Mouse (Mus musculus): Measurements from ENCODE around the gene Nphp3. TPM values are rescaled to one million over a fixed set of nuclear protein-coding genes. Genes with fewer than 3 reads are reported as not detected.

The Nphp3 gene
- polyA plus RNA-seq, 1 experiment = 12.2 TPM

DNA sequence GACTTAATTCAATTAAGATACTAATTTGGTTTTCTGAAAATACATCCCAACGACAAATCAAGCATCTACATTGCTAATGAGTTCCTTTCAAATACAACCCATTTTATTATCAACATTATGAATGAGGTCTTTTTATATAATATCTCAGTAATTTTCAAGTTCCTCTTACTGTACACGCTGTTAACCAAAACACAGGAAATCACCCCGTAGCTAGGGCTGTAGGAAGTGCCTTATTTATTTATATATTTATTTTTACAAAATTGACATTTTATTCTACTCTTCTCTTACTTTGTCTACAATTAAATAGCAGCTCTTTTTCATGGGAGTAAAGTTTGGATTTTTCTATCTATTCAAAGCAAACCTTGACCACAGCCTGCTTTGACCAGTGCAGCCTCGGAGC, 37.4 kb downstream of the Nphp3 start:
- no peak overlapping the region for H3K4me3 ChIP-seq (replicated peaks; ENCODE audit: insufficient read depth, low read depth, low read length)
- DNase-seq = no peak
- no peaks in the 10 kb centered on the region for H3K4me1 ChIP-seq (ENCODE audit: control insufficient read depth, insufficient read depth, low read length)
- no peaks in the 10 kb centered on the region for H3K27me3 ChIP-seq (ENCODE audit: control insufficient read depth, insufficient read depth, low read length)
- no peak for TF ChIP-seq CTCF (IDR thresholded peaks at IDR 0.05; ENCODE audit: borderline replicate concordance, insufficient read depth, low read depth, low read length)
- TF ChIP-seq POLR2A (IDR thresholded peaks at IDR 0.05; ENCODE audit: borderline replicate concordance, insufficient read depth, low read length) = no peak
- 93% methylated on average over 4 of the region's 4 CpGs for WGBS
- no peak overlapping the region for H3K27ac ChIP-seq (ENCODE audit: insufficient read depth, low read length)

DNA sequence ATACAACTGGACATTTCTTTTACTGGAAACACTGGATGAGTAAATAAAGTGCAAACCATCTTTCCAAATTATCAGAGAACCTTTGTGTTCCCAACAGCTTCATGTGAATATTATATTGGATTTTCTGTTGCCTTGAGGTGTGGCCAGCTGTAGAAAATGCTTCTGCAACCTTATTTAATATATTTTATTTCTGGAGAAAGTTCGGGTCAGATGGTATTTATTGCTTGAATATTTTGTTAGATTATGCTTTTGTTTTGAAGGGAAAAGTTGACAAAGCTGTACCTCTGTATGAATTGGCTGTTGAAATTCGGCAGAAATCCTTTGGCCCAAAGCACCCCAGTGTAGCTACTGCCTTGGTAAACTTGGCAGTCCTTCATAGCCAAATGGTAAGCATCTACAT, 38.0 kb downstream of the Nphp3 start, which contains the start of gene Gm28305:
Gm28305 (plus strand) TSS at position 301 of the 400 bp plus-strand sequence.
- 61% methylated on average over 2 of the region's 2 CpGs for WGBS
- H3K27ac ChIP-seq (ENCODE audit: insufficient read depth, low read length) = no peak within 1 kb of the TSS
- H3K4me3 ChIP-seq (replicated peaks; ENCODE audit: insufficient read depth, low read depth, low read length) = no peak within 1 kb of the TSS
- no peaks in the 10 kb centered on the region for H3K4me1 ChIP-seq (ENCODE audit: control insufficient read depth, insufficient read depth, low read length)
- no peak for DNase-seq
- TF ChIP-seq CTCF (IDR thresholded peaks at IDR 0.05; ENCODE audit: borderline replicate concordance, insufficient read depth, low read depth, low read length) (no peak), POLR2A (IDR thresholded peaks at IDR 0.05; ENCODE audit: borderline replicate concordance, insufficient read depth, low read length) (no peak)
- no peaks in the 10 kb centered on the region for H3K27me3 ChIP-seq (ENCODE audit: control insufficient read depth, insufficient read depth, low read length)

GRCm38 (mm10) chr9:104043676-104044075, 41.3 kb downstream of the Nphp3 start:
- no peaks in the 10 kb centered on the region for H3K4me1 ChIP-seq (ENCODE audit: control insufficient read depth, insufficient read depth, low read length)
- DNase-seq = no peak
- 87% methylated on average over 4 of the region's 4 CpGs for WGBS
- H3K4me3 ChIP-seq (replicated peaks; ENCODE audit: insufficient read depth, low read depth, low read length) = no peak overlapping the region
- H3K27ac ChIP-seq (ENCODE audit: insufficient read depth, low read length) = no peak overlapping the region
- H3K27me3 ChIP-seq (ENCODE audit: control insufficient read depth, insufficient read depth, low read length) = no peaks in the 10 kb centered on the region
- TF ChIP-seq POLR2A (IDR thresholded peaks at IDR 0.05; ENCODE audit: borderline replicate concordance, insufficient read depth, low read length) (no peak), CTCF (IDR thresholded peaks at IDR 0.05; ENCODE audit: borderline replicate concordance, insufficient read depth, low read depth, low read length) (no peak)

DNA sequence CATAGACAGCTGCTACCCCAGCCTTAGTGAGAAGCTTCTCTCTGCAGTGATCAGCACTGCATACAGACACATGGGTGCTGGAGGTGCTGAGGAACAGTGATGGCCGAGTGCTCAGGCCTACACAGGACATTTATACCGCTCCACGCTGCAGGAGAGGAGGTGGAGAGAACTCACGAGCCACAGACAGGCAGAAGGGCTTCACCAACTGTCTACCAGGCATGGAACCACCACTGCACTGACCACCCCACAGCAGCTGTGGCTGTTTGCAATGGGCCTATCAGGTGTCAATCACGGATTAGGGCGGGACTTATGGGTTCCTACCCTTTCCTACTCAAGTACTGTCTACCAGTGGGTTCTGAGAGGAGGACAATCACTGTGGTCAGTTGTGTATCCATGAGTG, 48.7 kb downstream of the Nphp3 start:
- no peak for DNase-seq
- Histone ChIP-seq H3K4me3 (replicated peaks; ENCODE audit: insufficient read depth, low read depth, low read length) (no peak overlapping the region), H3K4me1 (ENCODE audit: control insufficient read depth, insufficient read depth, low read length) (no peaks in the 10 kb centered on the region), H3K27me3 (ENCODE audit: control insufficient read depth, insufficient read depth, low read length) (no peaks in the 10 kb centered on the region), H3K27ac (ENCODE audit: insufficient read depth, low read length) (no peak overlapping the region)
- TF ChIP-seq CTCF (IDR thresholded peaks at IDR 0.05; ENCODE audit: borderline replicate concordance, insufficient read depth, low read depth, low read length) (no peak), POLR2A (IDR thresholded peaks at IDR 0.05; ENCODE audit: borderline replicate concordance, insufficient read depth, low read length) (no peak)
- 96% methylated on average over 6 of the region's 6 CpGs for WGBS

DNA sequence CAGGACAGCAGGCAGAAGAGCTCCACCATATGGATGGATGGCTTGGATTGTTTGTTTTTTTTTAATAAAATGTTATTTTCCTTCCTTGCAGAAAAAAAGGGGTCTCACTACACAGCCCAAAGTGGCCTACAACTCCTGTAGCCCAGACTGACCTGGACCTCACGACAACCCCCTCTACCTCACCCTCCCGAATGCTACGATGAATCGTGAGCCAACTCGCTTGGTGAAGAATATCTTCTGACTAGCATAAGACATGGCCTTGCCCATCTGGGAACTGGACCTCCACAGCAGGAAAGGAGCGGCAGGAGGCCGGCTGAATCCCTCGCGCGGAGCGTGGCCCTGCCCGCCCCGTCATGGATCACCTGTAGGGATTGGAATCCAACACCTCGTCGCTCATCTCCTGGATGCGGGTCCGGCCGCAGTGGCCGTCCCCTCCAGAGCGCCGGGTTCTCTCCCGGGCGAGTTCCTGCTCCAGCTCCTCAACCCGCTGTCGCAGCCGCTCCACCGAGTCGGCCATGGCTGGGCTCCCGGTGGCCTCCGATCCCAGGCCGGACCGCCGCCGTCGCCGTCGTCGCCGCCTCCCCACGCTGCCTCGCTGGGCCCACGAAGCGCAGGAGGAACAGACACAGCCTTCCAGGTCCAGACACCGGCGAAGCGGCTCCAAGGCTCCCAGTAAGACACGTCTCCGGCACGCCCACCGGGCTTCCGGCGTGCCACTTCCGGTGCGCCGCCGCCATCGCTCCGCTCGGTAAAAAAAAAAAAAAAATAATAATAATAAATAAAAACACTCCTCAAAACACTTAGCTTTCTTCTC, 60.3 kb downstream of the Nphp3 start, which contains the start of gene Uba5:
Uba5 (minus strand) TSS at position 705 of the 814 bp plus-strand sequence.
- 0 out of 2 replicates have a peak, but pooled peaks have one; percentile 23 for TF ChIP-seq POLR2A (IDR thresholded peaks at IDR 0.05; ENCODE audit: borderline replicate concordance, insufficient read depth, low read length)
- TF ChIP-seq CTCF (IDR thresholded peaks at IDR 0.05; ENCODE audit: borderline replicate concordance, insufficient read depth, low read depth, low read length) = no peak
- DNase-seq = peak in 1 of 2 experiments; percentile 79
- Histone ChIP-seq H3K27ac (ENCODE audit: insufficient read depth, low read length) (peak within 1 kb of the TSS; percentile 84), H3K27me3 (ENCODE audit: control insufficient read depth, insufficient read depth, low read length) (no peaks in the 10 kb centered on the region), H3K4me1 (ENCODE audit: control insufficient read depth, insufficient read depth, low read length) (peaks cover 5% of the 10 kb centered on the region), H3K4me3 (replicated peaks; ENCODE audit: insufficient read depth, low read depth, low read length) (peak within 1 kb of the TSS; percentile 97)
- WGBS = under 1% methylated on average over 59 of the region's 59 CpGs

- Histone ChIP-seq H3K4me1 (ENCODE audit: control insufficient read depth, insufficient read depth, low read length) (peaks cover 5% of the 10 kb centered on the region), H3K27ac (ENCODE audit: insufficient read depth, low read length) (peak within 1 kb of the TSS; percentile 84), H3K4me3 (replicated peaks; ENCODE audit: insufficient read depth, low read depth, low read length) (peak within 1 kb of the TSS; percentile 97), H3K27me3 (ENCODE audit: control insufficient read depth, insufficient read depth, low read length) (no peaks in the 10 kb centered on the region)
- DNase-seq = peak; percentile 88 to 92
- under 1% methylated on average over 30 of the region's 30 CpGs for whole genome bisulfite sequencing
- TF ChIP-seq POLR2A (IDR thresholded peaks at IDR 0.05; ENCODE audit: borderline replicate concordance, insufficient read depth, low read length) = peak; percentile 76
- no peak for TF ChIP-seq CTCF (IDR thresholded peaks at IDR 0.05; ENCODE audit: borderline replicate concordance, insufficient read depth, low read depth, low read length)
These were observed 61.1 kb downstream of the Nphp3 start, which contains the start of gene Acad11 for GRCm38 (mm10) chr9:104063244-104063961. Acad11 (plus strand) TSS chr9:104063377.

DNA sequence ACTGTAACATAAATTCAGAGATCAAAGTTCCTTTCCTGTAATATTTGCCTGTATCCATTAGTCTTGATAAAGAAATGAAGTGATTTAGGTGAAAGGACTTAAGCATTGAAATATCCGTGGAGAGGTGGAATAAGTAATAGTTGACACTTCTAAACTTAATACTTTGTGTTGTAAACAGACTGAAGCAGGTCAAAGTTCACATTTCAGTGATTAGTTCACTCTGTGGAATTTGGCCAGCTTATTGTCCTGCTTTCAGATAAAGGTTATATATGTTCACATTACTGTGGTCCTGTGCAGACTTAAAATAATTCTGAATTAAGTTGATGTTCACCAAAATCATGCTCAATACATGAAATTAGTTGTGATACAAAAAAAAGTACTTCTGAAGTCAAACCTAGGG, 62.2 kb downstream of the Nphp3 start:
- 27% methylated on average over 1 of the region's 1 CpGs for WGBS
- TF ChIP-seq POLR2A (IDR thresholded peaks at IDR 0.05; ENCODE audit: borderline replicate concordance, insufficient read depth, low read length) (no peak), CTCF (IDR thresholded peaks at IDR 0.05; ENCODE audit: borderline replicate concordance, insufficient read depth, low read depth, low read length) (no peak)
- no peak overlapping the region for H3K4me3 ChIP-seq (replicated peaks; ENCODE audit: insufficient read depth, low read depth, low read length)
- H3K27ac ChIP-seq (ENCODE audit: insufficient read depth, low read length) = no peak overlapping the region
- no peaks in the 10 kb centered on the region for H3K27me3 ChIP-seq (ENCODE audit: control insufficient read depth, insufficient read depth, low read length)
- peaks cover 5% of the 10 kb centered on the region for H3K4me1 ChIP-seq (ENCODE audit: control insufficient read depth, insufficient read depth, low read length)
- no peak for DNase-seq
